Mouse (Mus musculus): ENCODE data around the gene Bricd5. TPM values are rescaled to one million over a fixed set of nuclear protein-coding genes. Genes with fewer than 3 reads are reported as not detected.

The Bricd5 gene
- polyA plus RNA-seq, 1 experiment from 2014 or later = not detected

GRCm38 (mm10) chr17:24507129-24507664, 33.5 kb downstream of the Bricd5 start:
- H3K9ac ChIP-seq = no peak overlapping the region
- ATAC-seq (ENCODE audit: insufficient read depth) = peak; percentile 22; the same call in 1 of the 2 replicates
- peaks cover 46% of the 10 kb centered on the region for H3K36me3 ChIP-seq (replicated peaks)
- H3K4me3 ChIP-seq (replicated peaks) = peak overlapping the region; percentile 9; the same call in 1 of the 2 replicates
- 59% methylated on average over 19 of the region's 19 CpGs for WGBS (ENCODE audit: insufficient replicate concordance)
- H3K4me1 ChIP-seq (replicated peaks) = peaks cover 18% of the 10 kb centered on the region
- no peaks in the 10 kb centered on the region for H3K27me3 ChIP-seq
- no peaks in the 10 kb centered on the region for H3K9me3 ChIP-seq (replicated peaks)
- H3K4me2 ChIP-seq = peak overlapping the region; percentile 52
- no peak overlapping the region for H3K27ac ChIP-seq (replicated peaks)

- WGBS (ENCODE audit: insufficient replicate concordance) = 77% methylated on average over 12 of the region's 12 CpGs
These were observed 34.2 kb downstream of the Bricd5 start for GRCm38 (mm10) chr17:24507806-24508460.

DNA sequence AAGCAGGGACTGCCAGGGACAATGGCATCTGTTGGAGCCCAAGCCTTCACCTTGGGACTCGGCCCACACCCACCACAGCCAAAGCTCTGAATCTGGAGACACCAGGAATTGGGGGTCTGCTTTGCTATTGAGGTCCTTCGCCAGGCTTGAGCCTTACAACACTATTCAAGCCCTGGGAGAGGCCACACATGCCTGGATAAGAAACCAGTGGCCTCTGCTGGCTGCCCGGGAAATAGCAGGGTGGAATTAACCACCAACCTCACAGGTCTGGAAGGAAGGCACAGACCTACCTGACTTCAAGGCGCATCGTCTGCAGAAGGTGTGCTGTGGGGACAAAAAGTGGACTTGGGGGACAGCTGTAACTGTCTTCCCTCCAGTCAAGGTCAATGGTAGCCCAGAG, 39.9 kb downstream of the Bricd5 start:
- no peak overlapping the region for H3K4me3 ChIP-seq (replicated peaks)
- peaks cover 98% of the 10 kb centered on the region for H3K36me3 ChIP-seq (replicated peaks)
- 52% methylated on average over 5 of the region's 5 CpGs for WGBS (ENCODE audit: insufficient replicate concordance)
- H3K27me3 ChIP-seq = no peaks in the 10 kb centered on the region
- H3K4me1 ChIP-seq (replicated peaks) = no peaks in the 10 kb centered on the region; the same call in 1 of the 2 replicates
- no peaks in the 10 kb centered on the region for H3K9me3 ChIP-seq (replicated peaks)
- no peak for ATAC-seq (ENCODE audit: insufficient read depth)
- H3K9ac ChIP-seq = no peak overlapping the region
- H3K4me2 ChIP-seq = no peak overlapping the region
- no peak overlapping the region for H3K27ac ChIP-seq (replicated peaks)

More at GRCm38 (mm10) chr17:24507806-24508460, 34.2 kb downstream of the Bricd5 start:
- H3K9me3 ChIP-seq (replicated peaks) = no peaks in the 10 kb centered on the region
- H3K27me3 ChIP-seq = no peaks in the 10 kb centered on the region
- H3K4me2 ChIP-seq = no peak overlapping the region
- peaks cover 18% of the 10 kb centered on the region for H3K4me1 ChIP-seq (replicated peaks)
- H3K4me3 ChIP-seq (replicated peaks) = no peak overlapping the region
- peaks cover 51% of the 10 kb centered on the region for H3K36me3 ChIP-seq (replicated peaks)
- no peak for ATAC-seq (ENCODE audit: insufficient read depth)
- no peak overlapping the region for H3K9ac ChIP-seq
- H3K27ac ChIP-seq (replicated peaks) = no peak overlapping the region

- Histone ChIP-seq H3K9me3 (replicated peaks) (no peaks in the 10 kb centered on the region), H3K27me3 (no peaks in the 10 kb centered on the region), H3K4me3 (replicated peaks) (no peak overlapping the region), H3K4me1 (replicated peaks) (no peaks in the 10 kb centered on the region; the same call in 1 of the 2 replicates), H3K27ac (replicated peaks) (0 out of 2 replicates have a peak overlapping the region, but pooled peaks have one; percentile 11), H3K36me3 (replicated peaks) (peaks cover 95% of the 10 kb centered on the region), H3K4me2 (no peak overlapping the region), H3K9ac (no peak overlapping the region)
- peak; percentile 25; the same call in 1 of the 2 replicates for ATAC-seq (ENCODE audit: insufficient read depth)
- 75% methylated on average over 24 of the region's 24 CpGs for WGBS (ENCODE audit: insufficient replicate concordance)
These were observed 40.9 kb downstream of the Bricd5 start for GRCm38 (mm10) chr17:24514270-24515257.

- no peak for ATAC-seq (ENCODE audit: insufficient read depth)
- H3K4me2 ChIP-seq = no peak overlapping the region
- no peaks in the 10 kb centered on the region for H3K27me3 ChIP-seq
- H3K36me3 ChIP-seq (replicated peaks) = peaks cover 44% of the 10 kb centered on the region
- H3K4me3 ChIP-seq (replicated peaks) = no peak overlapping the region
- H3K9ac ChIP-seq = no peak overlapping the region
- H3K9me3 ChIP-seq (replicated peaks) = no peaks in the 10 kb centered on the region
- H3K27ac ChIP-seq (replicated peaks) = no peak overlapping the region
- WGBS (ENCODE audit: insufficient replicate concordance) = 74% methylated on average over 4 of the region's 4 CpGs
- H3K4me1 ChIP-seq (replicated peaks) = peaks cover 8% of the 10 kb centered on the region; the same call in 1 of the 2 replicates
These were observed 46.8 kb downstream of the Bricd5 start for GRCm38 (mm10) chr17:24520450-24520849.

GRCm38 (mm10) chr17:24524734-24525133, 51.0 kb downstream of the Bricd5 start:
- Histone ChIP-seq H3K9me3 (replicated peaks) (no peaks in the 10 kb centered on the region), H3K4me1 (replicated peaks) (peaks cover 41% of the 10 kb centered on the region), H3K4me2 (no peak overlapping the region), H3K9ac (no peak overlapping the region), H3K27me3 (no peaks in the 10 kb centered on the region), H3K4me3 (replicated peaks) (no peak overlapping the region), H3K36me3 (replicated peaks) (peaks cover 14% of the 10 kb centered on the region; the same call in 1 of the 2 replicates), H3K27ac (replicated peaks) (no peak overlapping the region)
- 71% methylated on average over 2 of the region's 2 CpGs for WGBS (ENCODE audit: insufficient replicate concordance)
- no peak for ATAC-seq (ENCODE audit: insufficient read depth)

Other genes starting within 250 kb of the Bricd5 start
- gene Ccnf, start 222.4 kb upstream of the Bricd5 start, polyA plus RNA-seq (2015; fragmentation: Nextera tagmentation; extraction: Ambion mirVana) = 71.5 and 75.6 TPM in 2 replicates
- not detected in 2 replicates for gene Abca17, start 122.8 kb upstream of the Bricd5 start, polyA plus RNA-seq (2015; fragmentation: Nextera tagmentation; extraction: Ambion mirVana)
- gene Abca3, start 121.9 kb upstream of the Bricd5 start, polyA plus RNA-seq (2015; fragmentation: Nextera tagmentation; extraction: Ambion mirVana) = 14.1 and 14.8 TPM in 2 replicates
- gene Rnps1, start 59.3 kb upstream of the Bricd5 start, polyA plus RNA-seq (2015; fragmentation: Nextera tagmentation; extraction: Ambion mirVana) = 109 and 113 TPM in 2 replicates
- 81.2 and 92.2 TPM in 2 replicates for gene Eci1, start 47.2 kb upstream of the Bricd5 start, polyA plus RNA-seq (2015; fragmentation: Nextera tagmentation; extraction: Ambion mirVana)
- gene Dnase1l2, start 30.8 kb upstream of the Bricd5 start, polyA plus RNA-seq (2015; fragmentation: Nextera tagmentation; extraction: Ambion mirVana) = 0.39 and 0.41 TPM in 2 replicates
- 11.5 and 14.2 TPM in 2 replicates for gene E4f1, start 3.6 kb upstream of the Bricd5 start, polyA plus RNA-seq (2015; fragmentation: Nextera tagmentation; extraction: Ambion mirVana)
- 60.5 and 61.2 TPM in 2 replicates for gene Pgp, start 3.5 kb upstream of the Bricd5 start, polyA plus RNA-seq (2015; fragmentation: Nextera tagmentation; extraction: Ambion mirVana)
- 12.0 and 13.6 TPM in 2 replicates for gene Mlst8, start 5.2 kb downstream of the Bricd5 start, polyA plus RNA-seq (2015; fragmentation: Nextera tagmentation; extraction: Ambion mirVana)
- 0.05 and 0.09 TPM in 2 replicates for gene Caskin1, start 14.7 kb downstream of the Bricd5 start, polyA plus RNA-seq (2015; fragmentation: Nextera tagmentation; extraction: Ambion mirVana)
- 32.9 and 35.2 TPM in 2 replicates for gene Traf7, start 54.1 kb downstream of the Bricd5 start, polyA plus RNA-seq (2015; fragmentation: Nextera tagmentation; extraction: Ambion mirVana)
- gene Rab26, start 60.3 kb downstream of the Bricd5 start, polyA plus RNA-seq (2015; fragmentation: Nextera tagmentation; extraction: Ambion mirVana) = 0.64 and 0.74 TPM in 2 replicates
- 2.6 and 3.0 TPM in 2 replicates for gene Pkd1, start 76.0 kb downstream of the Bricd5 start, polyA plus RNA-seq (2015; fragmentation: Nextera tagmentation; extraction: Ambion mirVana)
- gene Tsc2, start 158.7 kb downstream of the Bricd5 start, polyA plus RNA-seq (2015; fragmentation: Nextera tagmentation; extraction: Ambion mirVana) = 18.8 and 21.4 TPM in 2 replicates
- 5.8 and 6.4 TPM in 2 replicates for gene Nthl1, start 158.8 kb downstream of the Bricd5 start, polyA plus RNA-seq (2015; fragmentation: Nextera tagmentation; extraction: Ambion mirVana)
- gene Slc9a3r2, start 176.4 kb downstream of the Bricd5 start, polyA plus RNA-seq (2015; fragmentation: Nextera tagmentation; extraction: Ambion mirVana) = 10.8 and 13.8 TPM in 2 replicates
- 0.30 TPM in 1 of 2 replicates, not detected in the other for gene Npw, start 184.6 kb downstream of the Bricd5 start, polyA plus RNA-seq (2015; fragmentation: Nextera tagmentation; extraction: Ambion mirVana)
- 9.9 and 12.5 TPM in 2 replicates for gene Zfp598, start 195.8 kb downstream of the Bricd5 start, polyA plus RNA-seq (2015; fragmentation: Nextera tagmentation; extraction: Ambion mirVana)
- 0.07 and 0.16 TPM in 2 replicates for gene Syngr3, start 216.1 kb downstream of the Bricd5 start, polyA plus RNA-seq (2015; fragmentation: Nextera tagmentation; extraction: Ambion mirVana)
- gene Gfer, start 222.3 kb downstream of the Bricd5 start, polyA plus RNA-seq (2015; fragmentation: Nextera tagmentation; extraction: Ambion mirVana) = 22.8 and 25.2 TPM in 2 replicates
- 0.14 and 0.16 TPM in 2 replicates for gene Noxo1, start 222.3 kb downstream of the Bricd5 start, polyA plus RNA-seq (2015; fragmentation: Nextera tagmentation; extraction: Ambion mirVana)
- gene Tbl3, start 233.8 kb downstream of the Bricd5 start, polyA plus RNA-seq (2015; fragmentation: Nextera tagmentation; extraction: Ambion mirVana) = 35.0 and 40.6 TPM in 2 replicates
- not detected in 2 replicates for gene Rnf151, start 244.2 kb downstream of the Bricd5 start, polyA plus RNA-seq (2015; fragmentation: Nextera tagmentation; extraction: Ambion mirVana)
- gene Rps2, start 244.2 kb downstream of the Bricd5 start, polyA plus RNA-seq (2015; fragmentation: Nextera tagmentation; extraction: Ambion mirVana) = 1,043 and 1,068 TPM in 2 replicates